Mouse (Mus musculus) bone marrow macrophage, adult 2 months (primary cell): ENCODE measurements around the gene Smim22. TPM values are rescaled to one million over a fixed set of nuclear protein-coding genes. Genes with fewer than 3 reads are reported as not detected.

ENCODE experiments used
- H3K27ac ChIP-seq: 2 replicates; pipeline ENCODE4 v1.5.1; 2012; ENCODE audit warnings: low read depth, low read length; ENCODE audit not compliant: insufficient read depth
- H3K4me1 ChIP-seq: 2 replicates; pipeline ENCODE4 v1.6.1; 2012; ENCODE audit warnings: low read length; ENCODE audit not compliant: control insufficient read depth, insufficient read depth
- H3K4me3 ChIP-seq: 2 replicates; pipeline ENCODE4 v1.5.1; 2012; ENCODE audit warnings: mild to moderate bottlenecking, low read length, moderate library complexity; ENCODE audit not compliant: insufficient read depth
- CTCF ChIP-seq: IDR thresholded peaks from 2 replicates; pipeline ENCODE4 v1.5.1; 2012; ENCODE audit warnings: low read depth, mild to moderate bottlenecking, low read length, moderate library complexity
- POLR2A ChIP-seq: IDR thresholded peaks from 2 replicates; pipeline ENCODE4 v1.6.1; 2012; ENCODE audit warnings: mild to moderate bottlenecking, low read depth, low read length, borderline replicate concordance
- polyA plus RNA-seq: library from polyadenylated mRNA; stranded (reverse); fragments of >200 nt; gene quantifications from 2 replicates; pipeline ENCODE4 v1.2.4, GENCODE M21; 2012; ENCODE audit not compliant: missing spikeins, insufficient read depth, insufficient read length

The Smim22 gene
- polyA plus RNA-seq, 1 experiment, result not detected

- Histone ChIP-seq H3K27ac (no peak overlapping the region), H3K4me3 (no peak overlapping the region), H3K4me1 (peaks cover 26% of the 10 kb centered on the region)
- TF ChIP-seq POLR2A (no peak), CTCF (no peak)
Observed at GRCm38 (mm10) chr16:5008076-5008475, 988 bp downstream of the Smim22 start.

GRCm38 (mm10) chr16:5010371-5010935, 3.4 kb downstream of the Smim22 start:
- no peak overlapping the region for H3K4me3 ChIP-seq
- no peak overlapping the region for H3K27ac ChIP-seq
- TF ChIP-seq CTCF (no peak), POLR2A (no peak)
- peaks cover 33% of the 10 kb centered on the region for H3K4me1 ChIP-seq

GRCm38 (mm10) chr16:5011285-5011684, 4.2 kb downstream of the Smim22 start:
- peaks cover 28% of the 10 kb centered on the region for H3K4me1 ChIP-seq
- peak overlapping the region; percentile 83 for H3K27ac ChIP-seq
- TF ChIP-seq POLR2A, result no peak
- no peak for TF ChIP-seq CTCF
- peak overlapping the region; percentile 21; the same call in 1 of the 2 replicates for H3K4me3 ChIP-seq

GRCm38 (mm10) chr16:5012036-5013005, 5.2 kb downstream of the Smim22 start:
- H3K4me3 ChIP-seq, result peak overlapping the region; percentile 69
- H3K27ac ChIP-seq, result peak overlapping the region; percentile 60
- no peak for TF ChIP-seq POLR2A
- peaks cover 27% of the 10 kb centered on the region for H3K4me1 ChIP-seq

GRCm38 (mm10) chr16:5013054-5013838, 6.2 kb downstream of the Smim22 start, which contains the start of gene Rogdi:
Gene Rogdi, minus strand, starts transcription at chr16:5013553.
- no peak for TF ChIP-seq POLR2A
- no peak for TF ChIP-seq CTCF
- Histone ChIP-seq H3K4me3 (peak within 1 kb of the TSS; percentile 69), H3K27ac (0 out of 2 replicates have a peak within 1 kb of the TSS, but pooled peaks have one; percentile 5), H3K4me1 (peaks cover 27% of the 10 kb centered on the region)

GRCm38 (mm10) chr16:5014578-5014977, 7.5 kb downstream of the Smim22 start:
- TF ChIP-seq POLR2A (no peak), CTCF (no peak)
- Histone ChIP-seq H3K27ac (no peak overlapping the region), H3K4me3 (no peak overlapping the region), H3K4me1 (peaks cover 27% of the 10 kb centered on the region)

- Histone ChIP-seq H3K27ac (no peak overlapping the region), H3K4me3 (no peak overlapping the region), H3K4me1 (no peaks in the 10 kb centered on the region)
- TF ChIP-seq CTCF, result no peak
- TF ChIP-seq POLR2A, result no peak
Observed at GRCm38 (mm10) chr16:5024021-5024420, 16.9 kb downstream of the Smim22 start.

- Histone ChIP-seq H3K27ac (no peak overlapping the region), H3K4me1 (peaks cover 2% of the 10 kb centered on the region), H3K4me3 (no peak overlapping the region)
- TF ChIP-seq POLR2A, result no peak
- no peak for TF ChIP-seq CTCF
Observed at GRCm38 (mm10) chr16:5029847-5030246, 22.8 kb downstream of the Smim22 start.

- TF ChIP-seq POLR2A (no peak), CTCF (no peak)
- no peak overlapping the region for H3K27ac ChIP-seq
- H3K4me3 ChIP-seq, result no peak overlapping the region
- H3K4me1 ChIP-seq, result no peaks in the 10 kb centered on the region
Observed at GRCm38 (mm10) chr16:5035591-5035990, 28.5 kb downstream of the Smim22 start.
